Mouse (Mus musculus): Measurements from ENCODE around the gene Ank.

DNA sequence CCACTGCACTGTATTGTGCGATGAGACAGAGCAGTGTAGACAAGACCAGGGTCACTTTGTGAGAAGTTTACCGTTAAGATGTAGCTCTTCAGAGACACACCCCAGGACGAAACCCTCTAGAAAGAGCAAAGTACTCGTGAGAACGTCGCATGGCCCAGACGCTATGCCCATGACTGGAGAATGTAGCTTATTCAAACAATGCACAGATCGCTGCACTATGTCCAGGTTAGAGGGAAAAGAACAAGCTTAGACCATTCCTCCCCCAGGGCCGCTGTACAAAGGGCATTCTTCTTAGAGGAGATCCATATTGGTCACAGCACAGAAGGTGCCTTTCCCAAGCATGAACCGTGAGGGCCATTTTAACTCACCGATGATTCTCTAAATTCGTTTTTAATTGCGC is 35.9 kb downstream of the Ank start:
- TF ChIP-seq CTCF (IDR thresholded peaks at IDR 0.05; ENCODE audit: low read depth) (no peak), EP300 (optimal IDR thresholded peaks at IDR 0.05) (no peak)
